Mouse (Mus musculus): Measurements from ENCODE around the gene Tmem213. TPM values are rescaled to one million over a fixed set of nuclear protein-coding genes. Genes with fewer than 3 reads are reported as not detected.

Tmem213 gene
- polyA plus RNA-seq, 1 experiment: not detected

DNA sequence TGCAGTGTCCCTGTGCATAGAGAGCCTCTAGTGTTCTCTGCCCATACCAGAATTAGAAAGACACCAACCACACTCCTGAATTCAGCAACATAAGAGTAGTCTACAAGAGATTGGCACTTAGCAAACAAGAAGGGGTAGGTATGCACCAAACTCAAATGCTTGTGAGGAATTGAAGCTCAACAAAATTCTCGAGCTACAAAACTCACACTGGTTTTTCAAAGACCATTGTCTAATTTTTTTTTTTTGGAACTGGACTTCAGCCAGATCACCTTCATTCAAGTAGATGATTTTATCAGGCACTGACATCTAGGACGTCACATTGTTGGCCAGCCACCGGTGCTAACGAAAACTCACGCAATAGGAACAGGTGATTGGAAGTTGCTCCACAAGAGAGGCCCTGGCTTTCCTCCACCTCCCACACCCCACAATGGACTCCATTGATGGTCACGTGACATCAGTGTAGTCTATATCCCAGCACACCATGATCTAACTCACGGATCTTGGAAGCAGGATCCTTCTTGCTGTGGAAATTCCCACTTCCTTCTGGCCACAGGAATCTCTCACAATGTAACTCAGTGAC is 6.7 kb upstream of the Tmem213 start:
- no peak for TF ChIP-seq GATA1 (IDR thresholded peaks at IDR 0.05; ENCODE audit: low read length)

DNA sequence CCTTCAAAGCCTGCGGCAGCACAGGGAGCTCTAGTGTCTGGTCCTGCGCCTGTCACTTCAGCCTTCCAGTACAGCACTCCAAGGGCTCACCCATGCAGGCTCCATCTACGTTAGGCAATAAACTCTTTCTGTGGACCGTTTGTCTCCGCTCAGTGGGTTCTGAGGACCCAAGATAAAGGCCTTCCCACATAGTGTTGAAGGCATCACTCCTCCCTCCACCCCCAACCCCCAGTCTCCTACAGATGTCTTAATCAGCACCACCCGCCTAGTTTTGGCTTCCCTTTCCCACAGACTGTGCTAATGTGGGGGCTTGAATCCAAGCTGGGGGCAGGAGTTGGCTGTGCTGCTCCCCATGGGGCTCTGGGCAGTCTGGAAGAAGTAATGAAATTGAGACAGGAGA is 5.3 kb upstream of the Tmem213 start:
- TF ChIP-seq GATA1 (IDR thresholded peaks at IDR 0.05; ENCODE audit: low read length): no peak

DNA sequence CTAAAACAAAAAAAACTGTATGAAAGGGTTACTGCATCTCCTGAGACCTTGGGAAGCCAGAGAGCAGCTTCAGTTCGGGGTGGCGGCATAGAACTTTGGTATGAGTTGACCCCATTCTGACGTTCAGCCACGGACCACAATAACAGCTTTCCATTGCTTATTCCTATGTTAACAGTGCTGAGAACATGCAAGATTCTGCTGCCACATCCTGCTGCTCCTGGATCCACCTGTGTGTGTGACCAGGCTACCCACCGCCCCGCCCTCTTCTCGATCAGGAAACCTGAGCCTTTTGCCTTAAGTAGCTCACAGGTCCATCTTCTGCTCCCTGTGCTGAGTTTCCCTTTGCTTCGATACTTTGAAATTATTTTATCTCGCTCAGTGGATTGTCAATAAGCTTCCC is 3.1 kb upstream of the Tmem213 start:
- no peak for TF ChIP-seq GATA1 (IDR thresholded peaks at IDR 0.05; ENCODE audit: low read length)

DNA sequence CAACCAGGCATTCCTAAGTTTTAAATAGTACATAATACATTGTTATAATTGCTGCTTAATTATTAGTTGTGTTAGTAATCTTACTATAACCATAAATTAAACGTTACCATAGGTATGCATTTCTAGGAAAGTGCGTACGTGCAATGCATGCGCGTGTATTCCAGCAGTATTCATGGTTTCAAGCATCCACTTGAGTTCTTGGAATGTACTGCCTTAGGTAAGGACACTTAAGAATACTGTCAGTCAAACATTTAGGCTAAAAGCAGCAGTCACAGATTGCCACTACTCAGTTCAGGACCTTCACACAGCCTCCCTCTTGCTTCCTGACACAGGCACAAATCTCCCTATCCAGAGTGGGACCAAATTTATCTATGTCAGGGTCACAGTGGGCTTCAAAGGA is 606 bp upstream of the Tmem213 start:
- TF ChIP-seq GATA1 (IDR thresholded peaks at IDR 0.05; ENCODE audit: low read length): no peak

DNA sequence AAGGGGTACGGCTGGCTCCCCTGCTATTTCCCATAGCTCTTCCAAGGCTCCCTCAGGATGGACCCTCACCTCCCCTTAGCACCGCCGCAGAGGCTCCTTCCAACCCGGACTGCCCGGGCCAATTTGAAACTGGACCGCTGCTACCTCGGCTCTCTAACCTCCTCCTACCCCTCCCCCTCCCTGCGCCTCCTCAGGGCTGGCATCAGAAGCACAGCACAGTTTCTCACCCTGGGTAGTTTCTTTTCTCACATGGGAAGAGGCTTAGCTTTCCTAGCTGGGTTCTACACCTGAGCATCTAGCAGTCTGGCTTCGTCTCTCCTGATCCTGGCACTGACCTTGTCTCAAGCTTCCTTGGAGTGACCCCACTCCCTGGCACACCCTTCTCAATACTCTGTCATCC is 816 bp downstream of the Tmem213 start:
- TF ChIP-seq GATA1 (IDR thresholded peaks at IDR 0.05; ENCODE audit: low read length): no peak

DNA sequence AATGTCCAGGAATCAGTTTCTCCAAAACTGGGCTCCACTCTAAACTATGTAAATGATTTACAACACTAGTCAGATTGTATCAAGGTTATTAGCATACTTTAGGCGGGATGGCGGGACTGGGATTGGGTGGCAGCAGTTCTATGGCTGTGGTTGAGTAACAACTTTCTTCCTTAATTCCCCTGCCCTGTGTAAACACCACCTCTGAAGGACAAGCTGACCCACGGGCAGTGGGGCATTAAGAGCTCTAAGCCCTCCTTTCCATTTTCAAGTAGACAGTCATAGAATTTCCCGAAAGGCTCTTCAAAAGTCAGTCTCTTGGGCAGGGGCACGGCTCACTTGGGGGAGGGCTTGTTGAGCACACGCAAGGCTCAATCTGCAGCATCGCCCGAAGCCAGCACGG is 1.8 kb downstream of the Tmem213 start:
- no peak for TF ChIP-seq GATA1 (IDR thresholded peaks at IDR 0.05; ENCODE audit: low read length)

DNA sequence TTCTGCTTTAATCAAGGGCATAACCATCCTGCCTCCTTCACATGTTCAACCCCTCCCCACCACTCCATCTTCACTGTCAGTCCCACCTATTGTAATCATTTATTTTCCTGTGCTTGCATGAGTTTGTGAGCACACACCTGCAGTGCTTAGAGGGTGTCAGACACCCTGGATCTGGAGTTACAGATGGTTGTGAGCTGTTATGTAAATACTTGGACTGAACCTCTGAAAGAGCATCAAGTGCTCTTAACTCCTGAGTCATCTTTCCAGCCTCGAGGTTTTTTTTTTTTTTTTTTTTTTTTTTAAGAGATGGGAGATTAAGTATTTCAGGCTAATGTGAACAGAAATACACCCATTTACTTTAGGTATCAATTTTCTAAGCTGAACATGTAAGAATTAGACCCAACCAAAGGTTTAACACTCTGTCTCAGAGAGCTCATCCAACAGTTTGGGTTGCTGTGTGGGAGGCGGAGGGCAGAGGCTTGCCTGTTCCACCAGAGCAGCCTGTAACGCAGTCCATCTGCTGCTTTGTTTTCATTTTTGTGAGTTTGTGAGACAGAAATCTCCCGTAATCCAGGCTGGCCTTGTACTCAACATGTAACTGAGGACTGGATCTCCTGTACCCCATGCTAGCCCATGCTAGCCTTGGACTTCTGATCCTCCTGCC is 7.2 kb downstream of the Tmem213 start:
- TF ChIP-seq GATA1 (IDR thresholded peaks at IDR 0.05; ENCODE audit: low read length): no peak

DNA sequence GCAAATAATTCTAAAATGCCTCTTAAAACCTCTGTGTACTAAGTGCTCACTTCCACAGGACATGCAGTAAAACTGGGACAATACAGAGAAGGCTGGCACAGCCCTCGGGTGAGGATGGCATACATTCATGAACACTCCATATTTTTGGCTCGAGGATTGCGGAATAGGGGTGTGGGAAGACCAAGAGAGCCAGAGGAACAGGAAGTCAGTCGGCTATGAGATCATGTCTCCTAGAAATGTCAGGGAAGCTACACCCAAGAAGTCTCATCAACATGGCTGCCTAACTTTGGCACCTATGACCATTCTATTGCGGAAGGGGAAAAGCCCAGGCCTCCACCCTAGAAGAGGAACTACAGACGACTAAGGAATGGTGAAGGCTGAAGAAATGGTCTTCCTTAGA is 9.3 kb downstream of the Tmem213 start:
- TF ChIP-seq GATA1 (IDR thresholded peaks at IDR 0.05; ENCODE audit: low read length): no peak

DNA sequence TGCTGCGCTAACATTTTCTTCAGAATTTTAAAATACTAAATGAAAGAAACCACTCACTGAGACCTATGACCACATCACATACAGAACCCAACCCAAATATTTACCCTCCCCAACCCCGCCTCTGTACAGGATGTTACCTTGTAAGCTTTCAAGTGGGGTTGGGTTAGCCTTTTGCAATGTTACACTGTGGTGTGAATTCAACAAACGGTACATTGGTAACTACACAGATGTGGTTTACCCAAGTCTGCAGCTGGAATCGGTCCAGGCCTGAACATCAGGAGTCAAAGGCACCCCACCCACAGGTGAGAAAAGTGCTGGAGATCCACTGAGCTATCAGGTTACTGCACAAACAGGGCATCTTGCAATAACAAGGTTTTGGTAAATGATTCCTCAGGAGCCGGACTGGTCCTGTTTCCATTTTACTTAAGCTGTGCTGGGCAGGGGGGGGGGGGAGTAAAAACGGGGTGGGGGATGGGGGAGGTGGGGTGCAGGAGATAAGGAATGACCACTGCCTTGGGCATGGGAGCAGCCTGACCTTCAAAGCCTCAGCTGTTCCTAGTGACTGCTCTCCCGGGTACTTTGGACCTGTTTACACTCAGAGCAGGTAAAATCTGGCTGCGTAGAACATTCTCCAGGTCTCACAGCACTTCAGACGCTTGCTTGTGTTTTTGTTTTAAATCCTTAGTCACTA is 11.8 kb downstream of the Tmem213 start:
- TF ChIP-seq GATA1 (IDR thresholded peaks at IDR 0.05; ENCODE audit: low read length): no peak

DNA sequence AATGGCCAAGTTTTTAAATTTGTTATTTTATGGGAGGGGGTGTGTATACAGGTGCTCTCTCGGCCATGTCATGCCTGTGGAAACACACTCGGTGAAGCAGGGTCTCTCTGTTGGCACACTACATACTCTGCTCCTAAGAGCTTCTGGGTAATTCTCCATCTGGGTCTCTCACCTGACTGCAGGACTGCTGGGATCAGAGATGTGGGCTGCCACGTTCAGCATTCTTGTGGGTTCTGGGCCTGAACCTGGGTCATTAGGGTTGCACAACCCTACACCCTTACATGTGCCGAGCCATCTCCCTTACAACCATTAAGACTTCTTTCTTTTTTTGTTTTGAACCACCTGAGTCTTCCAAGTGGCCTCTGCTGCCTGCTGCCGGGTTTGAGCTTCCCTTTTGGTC is 12.8 kb downstream of the Tmem213 start:
- TF ChIP-seq GATA1 (IDR thresholded peaks at IDR 0.05; ENCODE audit: low read length): no peak

DNA sequence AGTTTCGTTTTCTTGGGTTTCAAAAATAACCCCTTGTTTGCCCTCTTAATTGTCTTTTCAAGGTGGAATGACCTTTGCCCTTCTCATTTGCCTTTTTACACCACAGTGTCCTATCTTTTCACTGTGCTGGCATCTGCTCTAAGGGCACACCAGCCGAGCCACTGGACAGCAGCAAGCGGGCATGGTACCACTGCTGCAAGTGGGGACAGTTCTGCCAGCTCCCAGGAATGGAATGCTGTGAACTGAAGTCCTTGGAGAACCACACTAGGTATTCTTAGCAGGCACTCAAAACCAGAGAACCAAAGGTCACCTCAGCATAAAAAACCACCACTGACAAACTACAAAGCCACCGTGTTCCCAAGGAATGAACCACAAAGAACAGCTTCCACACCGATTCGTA is 13.7 kb downstream of the Tmem213 start:
- TF ChIP-seq GATA1 (IDR thresholded peaks at IDR 0.05; ENCODE audit: low read length): no peak

DNA sequence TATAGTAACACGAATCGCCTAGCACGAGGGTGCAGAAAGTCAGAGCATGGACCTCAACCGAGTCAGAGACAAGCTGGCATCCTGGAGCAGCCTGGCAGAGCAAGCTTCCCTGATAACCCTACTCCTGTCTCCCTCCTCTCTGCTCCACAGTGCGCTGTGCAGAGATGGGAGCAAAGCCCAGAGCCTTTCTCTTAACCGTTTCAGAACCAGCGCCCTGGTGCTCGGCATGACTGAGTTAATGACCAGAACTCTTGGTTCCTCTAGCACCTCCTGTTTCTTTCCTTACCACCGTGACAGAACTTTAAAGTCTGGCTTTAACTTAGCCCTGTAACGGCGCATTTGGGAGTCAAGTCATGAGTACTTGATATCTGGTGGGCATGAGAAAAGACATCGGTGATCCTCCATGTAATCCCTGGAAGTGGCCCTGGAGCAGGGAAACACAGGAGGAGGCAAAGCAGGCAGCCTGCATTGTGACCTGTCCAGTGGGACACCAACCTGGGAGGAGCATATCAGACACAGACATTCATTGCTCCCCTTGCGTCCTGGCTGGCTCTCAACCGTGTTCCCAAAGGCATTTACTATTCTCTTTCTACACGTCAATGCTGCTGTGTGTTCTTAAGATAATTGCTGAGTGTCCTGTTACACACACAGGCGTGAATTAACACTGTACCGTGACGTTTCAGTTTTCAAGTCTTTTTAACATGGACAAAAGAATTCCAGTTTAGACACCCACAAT is 14.6 kb downstream of the Tmem213 start:
- TF ChIP-seq GATA1 (IDR thresholded peaks at IDR 0.05; ENCODE audit: low read length): no peak

DNA sequence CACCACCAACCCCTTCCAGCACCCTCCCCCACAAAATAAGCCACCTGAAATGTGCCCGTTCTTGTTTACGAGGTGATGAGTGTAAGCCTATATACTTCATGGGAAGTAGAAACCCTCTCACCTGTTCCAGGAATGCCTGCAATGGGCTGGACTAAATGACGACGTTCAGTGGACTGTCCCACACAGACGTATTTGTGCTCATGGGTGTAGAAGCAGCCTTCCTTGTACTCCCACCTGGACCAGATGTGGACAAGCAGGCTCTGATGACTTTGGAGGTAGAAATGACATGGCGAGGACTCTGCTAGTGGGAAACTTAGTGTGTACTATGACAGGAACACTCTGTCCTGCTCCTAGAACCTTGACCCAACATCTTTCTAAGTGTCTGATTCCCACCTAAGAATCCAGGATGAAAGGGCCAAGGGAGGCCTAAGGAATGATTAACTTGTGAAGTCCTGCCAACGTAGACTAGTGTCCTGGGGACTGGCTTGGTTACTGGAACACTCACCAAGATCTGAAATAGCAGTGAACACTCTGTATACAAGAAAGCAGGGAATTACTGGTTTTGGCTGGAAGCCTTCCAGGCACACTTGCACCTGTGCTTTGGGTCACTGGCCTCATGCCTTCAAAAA is 15.3 kb downstream of the Tmem213 start, which contains the start of gene Atp6v0a4:
Gene Atp6v0a4, minus strand, starts transcription at position 380 of the 629 bp plus-strand sequence.
- no peak for TF ChIP-seq GATA1 (IDR thresholded peaks at IDR 0.05; ENCODE audit: low read length)

DNA sequence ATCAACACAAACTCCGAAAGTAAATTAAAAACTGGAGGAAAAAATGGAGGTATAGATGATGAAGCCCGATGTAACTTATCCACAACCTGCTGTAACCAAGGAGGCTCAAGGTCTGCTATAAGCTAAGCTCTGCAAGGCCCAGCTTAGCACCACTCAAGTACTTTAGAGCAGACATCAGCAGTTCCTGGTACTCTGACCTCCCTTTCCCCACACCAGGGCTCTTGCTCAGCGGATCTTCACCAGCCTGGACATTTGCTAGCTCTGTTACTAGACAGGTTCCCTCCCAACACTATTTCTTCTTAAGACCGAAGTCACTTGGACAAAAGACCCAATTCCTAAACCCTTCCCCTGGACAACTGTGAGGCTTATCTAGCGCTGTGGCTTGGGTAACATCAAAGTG is 15.8 kb downstream of the Tmem213 start:
- TF ChIP-seq GATA1 (IDR thresholded peaks at IDR 0.05; ENCODE audit: low read length): no peak

DNA sequence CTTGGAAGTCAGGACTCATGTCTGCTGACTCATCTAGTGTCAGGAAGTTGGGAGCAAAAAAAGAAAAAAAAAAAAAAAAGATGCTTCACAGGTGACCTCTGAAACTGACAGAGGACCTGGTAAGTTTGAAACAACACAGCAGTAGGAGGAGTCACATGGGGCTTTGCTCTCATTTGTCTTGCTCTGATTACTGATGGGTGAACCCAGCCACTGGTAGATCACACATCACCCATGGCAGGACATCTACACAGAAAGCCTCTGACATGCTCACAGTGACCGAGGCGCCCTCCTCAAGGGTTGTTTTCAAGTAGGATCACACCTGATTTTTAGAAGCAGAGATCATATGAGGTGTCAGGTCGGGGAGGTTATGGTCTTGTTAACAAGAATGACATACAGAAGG is 16.4 kb downstream of the Tmem213 start:
- TF ChIP-seq GATA1 (IDR thresholded peaks at IDR 0.05; ENCODE audit: low read length): no peak

DNA sequence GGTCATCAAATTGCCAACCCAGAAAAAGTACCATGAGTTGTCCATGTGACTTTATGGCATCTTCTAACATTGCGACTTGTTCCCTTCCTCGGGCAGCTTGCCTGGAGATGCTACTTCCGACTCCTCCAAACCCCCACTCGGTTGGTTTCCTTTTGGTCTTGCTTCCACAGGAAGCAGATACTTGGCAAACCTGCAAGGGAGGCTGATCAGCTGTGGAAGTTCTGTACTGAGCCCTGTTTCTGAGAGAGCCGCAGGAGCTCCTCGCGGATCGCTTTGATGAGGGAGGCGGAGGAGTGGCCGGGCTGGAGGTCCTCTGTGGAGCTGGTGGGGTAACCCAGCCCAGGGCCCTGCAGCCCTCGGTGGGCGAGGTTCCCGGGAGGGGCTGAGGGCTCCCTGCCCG is 19.1 kb downstream of the Tmem213 start:
- no peak for TF ChIP-seq GATA1 (IDR thresholded peaks at IDR 0.05; ENCODE audit: low read length)

All from G1E-ER4 (cell line).